8 mouse cellular contexts compared by ENCODE assay signal in genomic region chr2:104590829-104591117, GRCm38 (mm10). TPM values are rescaled to one million over a fixed set of nuclear protein-coding genes. Genes with fewer than 3 reads are reported as not detected.
A peak's percentile ranks its signal among the peaks of the same experiment; 100 is the strongest.
DNase-seq lines count a peak whose midpoint lies in the region; ATAC-seq and TF ChIP-seq lines count a peak whose summit lies in the region.

No protein-coding gene starts in this region.

- ATAC-seq in forebrain, postnatal 0 days = no peak
- ATAC-seq in liver, embryonic 15.5 days (ENCODE audit: insufficient read depth) = no peak

- peak overlapping the region; percentile 72 for H3K9ac ChIP-seq in heart, adult 2 months (ENCODE audit: low read depth, low read length)
- peak overlapping the region; percentile 80 for H3K9ac ChIP-seq in forebrain, postnatal 0 days
- peak overlapping the region; percentile 93 for H3K9ac ChIP-seq in liver, embryonic 15.5 days

- H3K27ac ChIP-seq in heart, adult 2 months = peak overlapping the region; percentile 89
- H3K27ac ChIP-seq in forebrain, postnatal 0 days (ENCODE audit: low read depth, low read length) = peak overlapping the region; percentile 89
- H3K27ac ChIP-seq in liver, embryonic 15.5 days (replicated peaks) = peak overlapping the region; percentile 88

- H3K9me3 ChIP-seq in E14TG2a.4 (ENCODE audit: low read length) = no peaks in the 10 kb centered on the region
- H3K9me3 ChIP-seq in forebrain, postnatal 0 days (ENCODE audit: low read length) = no peaks in the 10 kb centered on the region
- no peaks in the 10 kb centered on the region for H3K9me3 ChIP-seq in liver, embryonic 15.5 days (replicated peaks)

- DNase-seq in heart, adult 2 months = no peak
- no peak for DNase-seq in heart, postnatal 10 days
- DNase-seq in forebrain, postnatal 0 days = no peak
- no peak for DNase-seq in frontal cortex, postnatal 36 days (ENCODE audit: low spot score in 2 of 2)
- no peak for DNase-seq in ovary, postnatal 14 days (ENCODE audit: low spot score)
- no peak for DNase-seq in kidney, adult 9 months

- peaks cover 12% of the 10 kb centered on the region for H3K36me3 ChIP-seq in heart, adult 2 months (ENCODE audit: control insufficient read depth, insufficient read depth, low read length)
- peaks cover 23% of the 10 kb centered on the region for H3K36me3 ChIP-seq in E14TG2a.4 (ENCODE audit: insufficient read depth, low read length)
- H3K36me3 ChIP-seq in forebrain, postnatal 0 days (ENCODE audit: insufficient read depth) = no peaks in the 10 kb centered on the region
- H3K36me3 ChIP-seq in liver, embryonic 15.5 days (replicated peaks) = no peaks in the 10 kb centered on the region

- no peaks in the 10 kb centered on the region for H3K27me3 ChIP-seq in heart, adult 2 months (ENCODE audit: control insufficient read depth, insufficient read depth, low read length)
- H3K27me3 ChIP-seq in E14TG2a.4 (ENCODE audit: insufficient read depth, low read length) = no peaks in the 10 kb centered on the region
- H3K27me3 ChIP-seq in forebrain, postnatal 0 days (ENCODE audit: insufficient read depth, low read length) = no peaks in the 10 kb centered on the region
- H3K27me3 ChIP-seq in liver, embryonic 15.5 days = no peaks in the 10 kb centered on the region

- H3K4me3 ChIP-seq in heart, adult 2 months = peak overlapping the region; percentile 74
- H3K4me3 ChIP-seq in E14TG2a.4 (replicated peaks; ENCODE audit: low read length) = peak overlapping the region; percentile 97
- peak overlapping the region; percentile 64 for H3K4me3 ChIP-seq in forebrain, postnatal 0 days (ENCODE audit: low read depth, low read length)
- H3K4me3 ChIP-seq in liver, embryonic 15.5 days (replicated peaks) = peak overlapping the region; percentile 99

- peak overlapping the region; percentile 48 for H3K4me2 ChIP-seq in forebrain, postnatal 0 days (ENCODE audit: low read depth)
- peak overlapping the region; percentile 87 for H3K4me2 ChIP-seq in liver, embryonic 15.5 days

- TF ChIP-seq POLR2A in heart, adult 2 months (IDR thresholded peaks at IDR 0.05; ENCODE audit: insufficient read depth, low read depth, low read length) = no peak

- TF ChIP-seq CTCF in heart, adult 2 months (IDR thresholded peaks at IDR 0.05) = no peak
- no peak for TF ChIP-seq CTCF in E14TG2a.4 (conservative IDR thresholded peaks at IDR 0.05; ENCODE audit: low read length)
- TF ChIP-seq CTCF in forebrain, postnatal 0 days (IDR thresholded peaks at IDR 0.05; ENCODE audit: low read depth) = no peak

- peaks cover 3% of the 10 kb centered on the region for H3K4me1 ChIP-seq in heart, adult 2 months (ENCODE audit: control insufficient read depth, insufficient read depth, low read length)
- peaks cover 66% of the 10 kb centered on the region for H3K4me1 ChIP-seq in E14TG2a.4 (replicated peaks; ENCODE audit: low read depth, low read length)
- peaks cover 22% of the 10 kb centered on the region for H3K4me1 ChIP-seq in forebrain, postnatal 0 days (ENCODE audit: insufficient read depth)
- H3K4me1 ChIP-seq in liver, embryonic 15.5 days (replicated peaks) = peaks cover 33% of the 10 kb centered on the region

- under 1% methylated on average over 19 of the region's 19 CpGs for WGBS in heart, adult 2 months
- WGBS in forebrain, postnatal 0 days = under 1% methylated on average over 19 of the region's 19 CpGs
- 0% methylated on average over 19 of the region's 19 CpGs for WGBS in liver, embryonic 15.5 days (ENCODE audit: insufficient replicate concordance)

- intact Hi-C loops in heart, adult 2 months (cut with DNase I) = loop anchor here (2.0 kb wide), 1 partner anchor 96 kb away; the partner anchor contains the start of gene Hipk3
- intact Hi-C loops in heart, postnatal 10 days (cut with DNase I) = no loop called here

- H3K79me2 ChIP-seq in heart, adult 2 months (replicated peaks; ENCODE audit: control insufficient read depth, insufficient read depth, low read length) = peaks cover 5% of the 10 kb centered on the region; the same call in 1 of the 2 replicates

- no peak for TF ChIP-seq EP300 in heart, adult 2 months (IDR thresholded peaks at IDR 0.05; ENCODE audit: insufficient read depth, low read depth, low read length)

RNA-seq across cellular contexts. Expression of gene Cstf3, which starts 0.5 kb away (rescaled TPM):
- 10 to 100 TPM; 11.6 TPM for total RNA-seq in heart, adult 2 months (2021)
- 6.2 and 10.5 TPM in 2 replicates for polyA plus RNA-seq in heart, adult 2 months (2012; rRNA removed)
- total RNA-seq in heart, postnatal 10 days (2021) = 10 to 100 TPM; 21.2 to 23.5 TPM
- 17.9 and 33.5 TPM in 2 replicates for total RNA-seq in forebrain, postnatal 0 days (2014; rRNA removed)
- 51.2 and 65.3 TPM in 2 replicates for polyA plus RNA-seq in forebrain, postnatal 0 days (2015; fragmentation: Nextera tagmentation; extraction: Ambion mirVana)
- polyA plus RNA-seq in liver, embryonic 15.5 days (2015; fragmentation: Nextera tagmentation; extraction: Ambion mirVana) = 22.7 and 24.9 TPM in 2 replicates
